Mouse (Mus musculus): ENCODE results near the gene Khsrp. TPM values are rescaled to one million over a fixed set of nuclear protein-coding genes. Genes with fewer than 3 reads are reported as not detected.

Gene Khsrp
- polyA plus RNA-seq, 1 experiment from 2014 or later = 53.1 TPM

- no peak overlapping the region for H3K4me3 ChIP-seq
- 74% methylated on average over 2 of the region's 2 CpGs for WGBS
- H3K4me1 ChIP-seq = peaks cover 10% of the 10 kb centered on the region
- no peaks in the 10 kb centered on the region for H3K9me3 ChIP-seq
- H3K27me3 ChIP-seq (replicated peaks) = no peaks in the 10 kb centered on the region
- H3K9ac ChIP-seq = no peak overlapping the region
- peaks cover 53% of the 10 kb centered on the region for H3K36me3 ChIP-seq
- H3K27ac ChIP-seq = no peak overlapping the region
- H3K4me2 ChIP-seq (replicated peaks) = peak overlapping the region; percentile 74
- no peak for ATAC-seq (ENCODE audit: low FRiP score, low read depth)
Observed at GRCm38 (mm10) chr17:56996506-56996905, 34.8 kb downstream of the Khsrp start.

GRCm38 (mm10) chr17:56995046-56995445, 36.3 kb downstream of the Khsrp start:
- ATAC-seq (ENCODE audit: low FRiP score, low read depth) = no peak
- H3K36me3 ChIP-seq = peaks cover 50% of the 10 kb centered on the region
- no peak overlapping the region for H3K9ac ChIP-seq

GRCm38 (mm10) chr17:56990966-56991365, 40.4 kb downstream of the Khsrp start:
- WGBS = 76% methylated on average over 2 of the region's 2 CpGs
- Histone ChIP-seq H3K4me2 (replicated peaks) (peak overlapping the region; percentile 71), H3K4me1 (peaks cover 7% of the 10 kb centered on the region), H3K9me3 (no peaks in the 10 kb centered on the region), H3K4me3 (peak overlapping the region; percentile 84), H3K36me3 (peaks cover 38% of the 10 kb centered on the region), H3K27me3 (replicated peaks) (no peaks in the 10 kb centered on the region), H3K27ac (no peak overlapping the region), H3K9ac (peak overlapping the region; percentile 75)
- no peak for ATAC-seq (ENCODE audit: low FRiP score, low read depth)

More at GRCm38 (mm10) chr17:56995046-56995445, 36.3 kb downstream of the Khsrp start:
- Histone ChIP-seq H3K27me3 (replicated peaks) (no peaks in the 10 kb centered on the region), H3K4me1 (peaks cover 17% of the 10 kb centered on the region), H3K9me3 (no peaks in the 10 kb centered on the region), H3K4me2 (replicated peaks) (no peak overlapping the region), H3K27ac (no peak overlapping the region), H3K4me3 (no peak overlapping the region)
- WGBS = 90% methylated on average over 8 of the region's 8 CpGs

- Histone ChIP-seq H3K27me3 (replicated peaks) (no peaks in the 10 kb centered on the region), H3K9me3 (no peaks in the 10 kb centered on the region), H3K27ac (no peak within 1 kb of the TSS), H3K36me3 (peaks cover 31% of the 10 kb centered on the region), H3K9ac (peak within 1 kb of the TSS; percentile 75), H3K4me3 (peak within 1 kb of the TSS; percentile 84), H3K4me1 (peaks cover 7% of the 10 kb centered on the region), H3K4me2 (replicated peaks) (peak within 1 kb of the TSS; percentile 71)
- peak; percentile 96 for ATAC-seq (ENCODE audit: low FRiP score, low read depth)
- WGBS = under 1% methylated on average over 52 of the region's 52 CpGs
Observed at GRCm38 (mm10) chr17:56990115-56990746, 41.1 kb downstream of the Khsrp start, which contains the start of gene Clpp. Clpp (plus strand) TSS chr17:56990305.

- H3K4me1 ChIP-seq = peaks cover 7% of the 10 kb centered on the region
- H3K27ac ChIP-seq = no peak overlapping the region
- peaks cover 25% of the 10 kb centered on the region for H3K36me3 ChIP-seq
- peak; percentile 95 for ATAC-seq (ENCODE audit: low FRiP score, low read depth)
- H3K27me3 ChIP-seq (replicated peaks) = no peaks in the 10 kb centered on the region
- H3K4me3 ChIP-seq = peak overlapping the region; percentile 84
- H3K4me2 ChIP-seq (replicated peaks) = peak overlapping the region; percentile 71
- WGBS = 4% methylated on average over 25 of the region's 25 CpGs
- no peaks in the 10 kb centered on the region for H3K9me3 ChIP-seq
- H3K9ac ChIP-seq = peak overlapping the region; percentile 54
Observed at GRCm38 (mm10) chr17:56989467-56990114, 41.7 kb downstream of the Khsrp start.

- Histone ChIP-seq H3K4me3 (no peak overlapping the region), H3K27me3 (replicated peaks) (no peaks in the 10 kb centered on the region), H3K9ac (peak overlapping the region; percentile 54; the same call in 1 of the 2 replicates), H3K4me1 (peaks cover 7% of the 10 kb centered on the region), H3K27ac (no peak overlapping the region), H3K9me3 (no peaks in the 10 kb centered on the region), H3K36me3 (peaks cover 19% of the 10 kb centered on the region), H3K4me2 (replicated peaks) (peak overlapping the region; percentile 71)
- 77% methylated on average over 7 of the region's 7 CpGs for WGBS
- no peak for ATAC-seq (ENCODE audit: low FRiP score, low read depth)
Observed at GRCm38 (mm10) chr17:56988921-56989430, 42.3 kb downstream of the Khsrp start.

- Histone ChIP-seq H3K27ac (no peak overlapping the region), H3K36me3 (peaks cover 14% of the 10 kb centered on the region), H3K4me2 (replicated peaks) (no peak overlapping the region), H3K9me3 (no peaks in the 10 kb centered on the region), H3K4me1 (peaks cover 7% of the 10 kb centered on the region), H3K27me3 (replicated peaks) (no peaks in the 10 kb centered on the region), H3K4me3 (no peak overlapping the region), H3K9ac (no peak overlapping the region)
- WGBS = 87% methylated on average over 7 of the region's 7 CpGs
- ATAC-seq (ENCODE audit: low FRiP score, low read depth) = no peak
Observed at GRCm38 (mm10) chr17:56988441-56988840, 42.9 kb downstream of the Khsrp start.

- Histone ChIP-seq H3K27me3 (replicated peaks) (no peaks in the 10 kb centered on the region), H3K4me1 (peaks cover 6% of the 10 kb centered on the region), H3K9me3 (no peaks in the 10 kb centered on the region), H3K27ac (no peak overlapping the region), H3K9ac (no peak overlapping the region), H3K4me3 (no peak overlapping the region), H3K4me2 (replicated peaks) (no peak overlapping the region), H3K36me3 (no peaks in the 10 kb centered on the region)
- WGBS = 85% methylated on average over 3 of the region's 3 CpGs
- ATAC-seq (ENCODE audit: low FRiP score, low read depth) = no peak
Observed at GRCm38 (mm10) chr17:56986105-56986805, 45.1 kb downstream of the Khsrp start.

GRCm38 (mm10) chr17:56985656-56986055, 45.7 kb downstream of the Khsrp start:
- no peak for ATAC-seq (ENCODE audit: low FRiP score, low read depth)

GRCm38 (mm10) chr17:56984886-56985285, 46.4 kb downstream of the Khsrp start:
- no peaks in the 10 kb centered on the region for H3K36me3 ChIP-seq
- H3K9ac ChIP-seq = no peak overlapping the region
- no peak overlapping the region for H3K4me2 ChIP-seq (replicated peaks)
- WGBS = 86% methylated on average over 9 of the region's 9 CpGs
- ATAC-seq (ENCODE audit: low FRiP score, low read depth) = no peak
- no peaks in the 10 kb centered on the region for H3K27me3 ChIP-seq (replicated peaks)
- no peak overlapping the region for H3K4me3 ChIP-seq
- no peaks in the 10 kb centered on the region for H3K4me1 ChIP-seq
- no peak overlapping the region for H3K27ac ChIP-seq
- no peaks in the 10 kb centered on the region for H3K9me3 ChIP-seq

More at GRCm38 (mm10) chr17:56985656-56986055, 45.7 kb downstream of the Khsrp start:
- Histone ChIP-seq H3K4me3 (no peak overlapping the region), H3K4me2 (replicated peaks) (no peak overlapping the region), H3K9ac (no peak overlapping the region), H3K36me3 (no peaks in the 10 kb centered on the region), H3K9me3 (no peaks in the 10 kb centered on the region), H3K27me3 (replicated peaks) (no peaks in the 10 kb centered on the region), H3K27ac (no peak overlapping the region), H3K4me1 (0 out of 2 replicates have a peak, but pooled peaks cover under 1% of the 10 kb centered on the region)
- 59% methylated on average over 3 of the region's 3 CpGs for WGBS

GRCm38 (mm10) chr17:56982013-56982412, 49.3 kb downstream of the Khsrp start, which contains the start of gene Acer1:
Acer1 (minus strand) TSS chr17:56982126.
- H3K9ac ChIP-seq = no peak within 1 kb of the TSS
- no peaks in the 10 kb centered on the region for H3K9me3 ChIP-seq
- no peak within 1 kb of the TSS for H3K4me2 ChIP-seq (replicated peaks)
- no peaks in the 10 kb centered on the region for H3K4me1 ChIP-seq
- H3K36me3 ChIP-seq = no peaks in the 10 kb centered on the region
- no peak within 1 kb of the TSS for H3K27ac ChIP-seq
- H3K4me3 ChIP-seq = no peak within 1 kb of the TSS
- 80% methylated on average over 5 of the region's 5 CpGs for WGBS
- H3K27me3 ChIP-seq (replicated peaks) = no peaks in the 10 kb centered on the region
- no peak for ATAC-seq (ENCODE audit: low FRiP score, low read depth)

- WGBS = 79% methylated on average over 7 of the region's 7 CpGs
- Histone ChIP-seq H3K9me3 (no peaks in the 10 kb centered on the region), H3K9ac (no peak overlapping the region), H3K4me1 (no peaks in the 10 kb centered on the region), H3K4me3 (no peak overlapping the region), H3K27me3 (replicated peaks) (no peaks in the 10 kb centered on the region), H3K4me2 (replicated peaks) (no peak overlapping the region), H3K27ac (no peak overlapping the region), H3K36me3 (no peaks in the 10 kb centered on the region)
- no peak for ATAC-seq (ENCODE audit: low FRiP score, low read depth)
Observed at GRCm38 (mm10) chr17:56981049-56981448, 50.3 kb downstream of the Khsrp start.
